15 mouse cellular contexts compared by ENCODE assay signal in the genomic region with DNA sequence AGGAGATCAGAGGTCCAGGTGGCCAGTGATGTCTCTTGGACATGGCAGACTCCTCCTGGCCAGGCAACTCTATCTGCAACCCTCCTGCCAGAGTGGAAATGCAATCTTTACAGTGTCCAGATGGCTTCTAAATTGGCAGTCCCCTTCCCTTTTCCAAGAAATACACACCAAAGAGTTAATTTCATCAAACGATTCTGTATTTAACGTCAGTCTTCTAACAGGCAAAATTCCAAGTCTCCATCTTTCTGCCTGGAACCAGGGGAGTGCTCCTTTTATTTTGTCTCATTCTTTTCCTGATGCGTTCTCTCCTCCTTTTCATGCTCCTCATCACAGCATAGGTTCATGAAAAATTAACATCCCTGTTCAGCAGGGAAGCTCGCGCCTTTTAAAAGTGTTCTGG. TPM values are rescaled to one million over a fixed set of nuclear protein-coding genes. Genes with fewer than 3 reads are reported as not detected.
"Had no signal": no experiment of that assay in that cellular context is flagged by ENCODE, and none has a peak within 500 bp of the region (broad histone marks: within the 10 kb centered on the region; RNA-seq: fewer than 3 reads in every experiment).

No protein-coding gene starts in this region.

- DNase-seq: kidney, postnatal 10 days; kidney, postnatal 4 days; lung, embryonic 14.5 days; lung, postnatal 10 days; lung, postnatal 4 days; right cerebral cortex, adult 18-20 months; right cerebral cortex, postnatal 25 days; thymus, postnatal 4 days had no signal

- H3K9ac ChIP-seq: limb, embryonic 15.5 days; liver, embryonic 12.5 days; lung, embryonic 14.5 days; neural tube, embryonic 15.5 days had no signal

- H3K9me3 ChIP-seq: limb, embryonic 15.5 days; liver, embryonic 12.5 days; midbrain, embryonic 10.5 days; neural tube, embryonic 15.5 days had no signal

- H3K27me3 ChIP-seq: limb, embryonic 15.5 days; liver, embryonic 12.5 days; neural tube, embryonic 15.5 days had no signal

- ATAC-seq: liver, embryonic 12.5 days had no signal

- H3K36me3 ChIP-seq: limb, embryonic 15.5 days; liver, embryonic 12.5 days; midbrain, embryonic 10.5 days; neural tube, embryonic 15.5 days had no signal

- H3K4me2 ChIP-seq: limb, embryonic 15.5 days; liver, embryonic 12.5 days; lung, embryonic 14.5 days; neural tube, embryonic 15.5 days had no signal

- H3K4me3 ChIP-seq: layer of hippocampus, adult 2 months; limb, embryonic 15.5 days; liver, embryonic 12.5 days; midbrain, embryonic 10.5 days; myocyte; neural tube, embryonic 15.5 days had no signal

- H3K4me1 ChIP-seq: limb, embryonic 15.5 days; liver, embryonic 12.5 days; neural tube, embryonic 15.5 days had no signal

- H3K27ac ChIP-seq: layer of hippocampus, adult 2 months; limb, embryonic 15.5 days; liver, embryonic 12.5 days; midbrain, embryonic 10.5 days; neural tube, embryonic 15.5 days; stomach, postnatal 0 days had no signal

RNA-seq across cellular contexts. Expression of a gene that starts 47.1 kb away (rescaled TPM):
- polyA plus RNA-seq: myocyte had no signal
